In genomic region chr3:109169121-109169520, GRCm38 (mm10) we compare ENCODE assay signal across 31 mouse cellular contexts. TPM values are rescaled to one million over a fixed set of nuclear protein-coding genes. Genes with fewer than 3 reads are reported as not detected.
DNase-seq lines count a peak whose midpoint lies in the region; ATAC-seq lines count a peak whose summit lies in the region.
"Had no signal": no experiment of that assay in that cellular context is flagged by ENCODE, and none has a peak within 500 bp of the region (broad histone marks: within the 10 kb centered on the region; RNA-seq: fewer than 3 reads in every experiment).

No protein-coding gene starts in this region.

- 0% methylated on average over 2 of the region's 2 CpGs for WGBS in macrophage (ENCODE audit: missing documents)
- WGBS in kidney, embryonic 16.5 days, result 92% methylated on average over 2 of the region's 2 CpGs

- DNase-seq in heart, adult 11 months, result peak; percentile 56
- no peak for DNase-seq in heart, adult 8-10 months (ENCODE audit: low spot score)
- DNase-seq in thymus, adult 18-20 months, result no peak
- no peak for DNase-seq in spleen, adult 12 weeks (ENCODE audit: low spot score)
- DNase-seq: adrenal gland, adult 8-10 months; adrenal gland, postnatal 25 days; B cell, adult 2 months; cerebellum, adult 18-20 months; cerebellum, adult 9-10 months; cerebellum, postnatal 25 days; embryo, embryonic 11 days; gastrocnemius, postnatal 10 days; heart, adult 2 months had no signal

- no peaks in the 10 kb centered on the region for H3K4me1 ChIP-seq in kidney, embryonic 16.5 days (ENCODE audit: insufficient read depth, low read length)
- H3K4me1 ChIP-seq: embryonic facial prominence, embryonic 13.5 days; forebrain, embryonic 12.5 days; forebrain, embryonic 15.5 days; hindbrain, embryonic 10.5 days had no signal

- peak; percentile 57 for ATAC-seq in common myeloid progenitor, adult 5-6 weeks (replicated peaks; ENCODE audit: low read depth, poor library complexity, severe bottlenecking)
- peak; percentile 56; the same call in 1 of the 2 replicates for ATAC-seq in monocyte, adult 5-6 weeks (replicated peaks; ENCODE audit: insufficient number of reproducible peaks, low FRiP score, low TSS enrichment, poor library complexity, severe bottlenecking)
- no peak for ATAC-seq in kidney, embryonic 16.5 days (ENCODE audit: low FRiP score, low TSS enrichment)
- ATAC-seq: activated CD4-positive, CD25-positive, alpha-beta regulatory T cell, adult 4 months; forebrain, embryonic 15.5 days; hindbrain, postnatal 0 days; inflammation-experienced regulatory T-cells, adult 6 months; intestine, embryonic 16.5 days had no signal

- no peak overlapping the region for H3K4me3 ChIP-seq in macrophage (ENCODE audit: inconsistent target)
- no peak overlapping the region for H3K4me3 ChIP-seq in kidney, embryonic 16.5 days (ENCODE audit: low read length)
- H3K4me3 ChIP-seq: embryonic facial prominence, embryonic 10.5 days; embryonic facial prominence, embryonic 13.5 days; erythroblast, embryonic 14.5 days; forebrain, embryonic 12.5 days; forebrain, embryonic 15.5 days; heart, adult 2 months; hindbrain, embryonic 10.5 days had no signal

- H3K27me3 ChIP-seq in kidney, embryonic 16.5 days (ENCODE audit: insufficient read depth, low read length), result no peaks in the 10 kb centered on the region
- H3K27me3 ChIP-seq: CH12.LX; embryonic facial prominence, embryonic 13.5 days; forebrain, embryonic 12.5 days; forebrain, embryonic 15.5 days had no signal

- no peaks in the 10 kb centered on the region for H3K79me2 ChIP-seq in macrophage (ENCODE audit: inconsistent target)

- H3K9me3 ChIP-seq in kidney, embryonic 16.5 days (ENCODE audit: low read length), result no peaks in the 10 kb centered on the region
- H3K9me3 ChIP-seq: embryonic facial prominence, embryonic 10.5 days; embryonic facial prominence, embryonic 13.5 days; forebrain, embryonic 12.5 days; forebrain, embryonic 15.5 days; hindbrain, embryonic 10.5 days had no signal

- H3K9ac ChIP-seq in kidney, embryonic 16.5 days (replicated peaks; ENCODE audit: low read length), result no peak overlapping the region
- H3K9ac ChIP-seq: embryonic facial prominence, embryonic 13.5 days; forebrain, embryonic 12.5 days; forebrain, embryonic 15.5 days; hindbrain, embryonic 14.5 days had no signal

- H3K4me2 ChIP-seq in kidney, embryonic 16.5 days (replicated peaks; ENCODE audit: low read depth, low read length), result no peak overlapping the region
- H3K4me2 ChIP-seq: embryonic facial prominence, embryonic 13.5 days; forebrain, embryonic 12.5 days; forebrain, embryonic 15.5 days; heart, embryonic 11.5 days; hindbrain, embryonic 14.5 days had no signal

- peaks cover 16% of the 10 kb centered on the region; the same call in 1 of the 2 replicates for H3K36me3 ChIP-seq in macrophage (ENCODE audit: inconsistent target)
- H3K36me3 ChIP-seq in kidney, embryonic 16.5 days (ENCODE audit: insufficient read depth, low read length), result peaks cover 16% of the 10 kb centered on the region
- H3K36me3 ChIP-seq: forebrain, embryonic 12.5 days; forebrain, embryonic 15.5 days; G1E had no signal

- H3K27ac ChIP-seq in macrophage, result peak overlapping the region; percentile 27; the same call in 1 of the 2 replicates
- no peak overlapping the region for H3K27ac ChIP-seq in kidney, embryonic 16.5 days (ENCODE audit: low read length)
- H3K27ac ChIP-seq: embryonic facial prominence, embryonic 10.5 days; embryonic facial prominence, embryonic 13.5 days; forebrain, embryonic 12.5 days; forebrain, embryonic 15.5 days; heart, adult 2 months; hindbrain, embryonic 10.5 days; hindbrain, embryonic 14.5 days; hindbrain, postnatal 0 days had no signal

RNA-seq across cellular contexts. Expression of gene Slc25a24, which starts 46.2 kb away (rescaled TPM):
- 1 to 10 TPM; 3.9 to 5.5 (median 4.6) TPM for total RNA-seq in heart, adult 8-10 months (2022)
- total RNA-seq in common myeloid progenitor, adult 5-6 weeks (2017), result 22.3 and 29.5 TPM in 2 replicates
- 10 to 100 TPM in 21 of 26 experiments, 1 to 10 TPM in 5; 6.2 to 34.1 (median 15.5) TPM for total RNA-seq in macrophage (2018; cell fraction: chromatin; rRNA removed)
- total RNA-seq in macrophage (2018; cell fraction: cytosol; rRNA removed), result 10 to 100 TPM; 31.3 to 49.1 (median 39.6) TPM
- total RNA-seq in macrophage (2018; cell fraction: nucleus; rRNA removed), result 10 to 100 TPM; 12.2 to 61.0 (median 27.4) TPM
- polyA plus RNA-seq in macrophage (2018), result 27.3 to 48.9 TPM (median 37.5 TPM) in 3 replicates
- total RNA-seq in monocyte, adult 5-6 weeks (2017), result 33.5 to 62.0 TPM (median 44.1 TPM) in 3 replicates
- polyA plus RNA-seq in kidney, embryonic 16.5 days (2015; fragmentation: Nextera tagmentation; extraction: Ambion mirVana), result 21.0 and 22.8 TPM in 2 replicates
- polyA plus RNA-seq: G1E had no signal
